Mouse (Mus musculus) lung, adult 2 months (tissue): Measurements from ENCODE around the gene Psrc1. TPM values are rescaled to one million over a fixed set of nuclear protein-coding genes. Genes with fewer than 3 reads are reported as not detected.

ENCODE experiments used
- DNase-seq: peaks from one replicate; pipeline ENCODE4 v3.0.0; 2022
- H3K4me1 ChIP-seq: fragments of 200-500 bp; 2 replicates; pipeline ENCODE4 v1.6.1; 2011; ENCODE audit warnings: low read length; ENCODE audit not compliant: control insufficient read depth, insufficient read depth
- H3K4me3 ChIP-seq: fragments of 200-500 bp; replicated peaks from 2 replicates; pipeline ENCODE3; 2011; ENCODE audit warnings: low read depth, mild to moderate bottlenecking, control low read depth, low read length; ENCODE audit errors: extremely low read depth
- CTCF ChIP-seq: fragments of 200-500 bp; IDR thresholded peaks from 2 replicates; pipeline ENCODE4 v1.5.1; 2011; ENCODE audit warnings: mild to moderate bottlenecking, low read length, control low read depth; ENCODE audit not compliant: insufficient read depth
- POLR2A ChIP-seq: fragments of 200-500 bp; IDR thresholded peaks from 2 replicates; pipeline ENCODE4 v1.6.1; 2011; ENCODE audit warnings: low read depth, mild to moderate bottlenecking, control low read depth, low read length, borderline replicate concordance; ENCODE audit errors: extremely low read depth
- WGBS: fragments of 180-500 bp; shearing (Covaris S2); methylation state at CpG from one replicate; pipeline ENCODE4 v1.1.7; 2018; 5-methylcytosine and 5-hydroxymethylcytosine counted together
- polyA plus RNA-seq: library from polyadenylated mRNA; depleted of rRNA; stranded (reverse); fragments of >200 nt; gene quantifications from 2 replicates; pipeline ENCODE4 v1.2.3, GENCODE M21; 2012

The Psrc1 gene
- polyA plus RNA-seq, 1 experiment, result 2.3 TPM

DNA sequence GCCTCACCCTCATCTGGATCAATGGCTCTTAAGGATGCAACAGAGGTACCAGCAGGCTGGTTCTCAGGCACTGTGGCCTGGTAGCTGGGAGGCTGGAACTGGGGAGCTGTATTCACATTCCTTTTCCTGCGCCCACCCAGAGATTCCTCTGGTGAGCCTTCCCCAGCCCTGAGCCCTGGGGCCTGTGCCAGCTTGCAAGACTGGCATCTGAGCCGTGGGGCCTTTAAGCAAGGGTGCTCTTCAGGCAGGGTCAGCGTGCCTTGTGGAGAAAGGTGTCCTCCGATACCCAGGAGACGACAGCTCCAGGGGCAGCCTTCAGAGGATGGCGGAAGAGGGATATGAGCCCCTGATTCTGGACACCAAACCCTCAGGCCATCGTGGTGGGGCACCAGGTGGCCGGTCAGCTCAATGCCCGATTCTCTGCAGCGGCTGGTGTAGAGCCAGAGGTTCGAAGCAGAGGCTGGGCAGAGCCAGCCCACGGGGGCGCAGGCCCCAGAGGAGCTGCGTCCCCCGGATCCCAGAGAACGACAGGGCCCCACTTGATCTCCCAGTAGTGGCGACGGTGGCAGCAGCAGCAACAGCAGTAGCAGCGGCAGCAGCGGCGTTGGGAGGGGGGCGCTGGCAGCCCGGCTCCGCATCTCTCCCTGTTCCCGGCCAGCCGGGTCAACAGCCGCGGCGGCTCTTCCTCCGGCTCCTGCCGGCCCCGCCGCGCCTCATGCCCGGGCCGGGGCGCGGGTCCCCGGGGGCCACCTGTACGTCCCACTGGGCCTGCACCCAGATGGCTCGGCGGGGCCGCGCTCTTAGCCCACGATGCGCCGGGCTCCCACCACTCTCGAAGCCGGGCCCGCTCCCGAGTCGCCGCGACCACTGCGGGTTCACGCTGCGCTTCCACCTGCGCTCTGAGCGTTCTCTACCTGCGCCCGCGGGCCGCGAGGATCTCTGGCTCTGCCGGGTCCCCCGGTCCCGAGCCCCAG is 31.5 kb downstream of the Psrc1 start, which contains the start of gene Celsr2:
Gene Celsr2, minus strand, starts transcription at position 696 of the 974 bp plus-strand sequence.
- Histone ChIP-seq H3K4me1 (peaks cover 16% of the 10 kb centered on the region), H3K4me3 (peak within 1 kb of the TSS; percentile 78)
- WGBS, result 8% methylated on average over 67 of the region's 67 CpGs
- DNase-seq, result peak; percentile 28
- no peak for TF ChIP-seq CTCF
- no peak for TF ChIP-seq POLR2A

DNA sequence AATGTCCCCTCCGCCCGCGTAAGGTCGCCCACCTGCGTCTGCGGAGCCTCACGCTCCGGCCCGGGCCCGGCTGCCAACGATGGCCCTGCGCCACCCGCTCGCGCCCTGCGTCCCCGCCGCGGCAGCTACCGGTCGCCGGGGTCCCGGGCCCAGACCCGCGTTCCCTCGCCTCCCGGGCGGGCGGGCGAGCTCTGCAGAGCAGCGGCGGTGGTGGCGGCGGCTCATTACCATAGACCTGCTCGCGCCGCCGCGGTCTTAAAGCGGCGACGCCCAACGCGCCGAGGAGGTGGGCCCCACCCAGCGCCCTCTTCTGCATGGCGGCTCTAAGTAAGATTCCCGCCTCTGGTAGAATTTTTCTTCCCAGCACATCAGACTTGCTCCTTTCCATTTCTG is 32.2 kb downstream of the Psrc1 start:
- peaks cover 16% of the 10 kb centered on the region for H3K4me1 ChIP-seq
- DNase-seq, result peak; percentile 63
- H3K4me3 ChIP-seq, result peak overlapping the region; percentile 78
- no peak for TF ChIP-seq CTCF
- TF ChIP-seq POLR2A, result no peak
- 1% methylated on average over 48 of the region's 48 CpGs for WGBS

DNA sequence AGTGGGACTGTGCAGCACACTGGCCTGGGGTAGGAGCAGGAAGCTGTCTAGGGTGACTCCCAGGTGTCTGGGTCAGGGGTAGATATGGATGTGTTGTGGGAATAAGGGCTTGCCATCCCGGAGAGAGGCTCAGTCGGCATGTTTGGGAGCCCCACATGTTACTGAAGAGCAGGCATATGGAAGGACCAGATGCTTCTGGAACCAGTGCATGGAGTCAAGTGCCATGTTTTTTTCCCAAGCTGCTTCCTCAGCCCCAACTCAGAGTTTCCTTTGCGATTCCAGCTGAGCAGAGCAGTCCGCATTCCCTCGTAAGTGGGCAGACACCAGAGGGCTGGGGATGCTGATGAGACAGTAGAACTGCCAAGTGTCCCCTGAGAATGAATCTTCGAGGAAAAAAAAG is 39.4 kb downstream of the Psrc1 start:
- H3K4me3 ChIP-seq, result no peak overlapping the region
- no peak for TF ChIP-seq POLR2A
- TF ChIP-seq CTCF, result no peak
- no peaks in the 10 kb centered on the region for H3K4me1 ChIP-seq
- no peak for DNase-seq
- WGBS, result 36% methylated on average over 6 of the region's 6 CpGs

DNA sequence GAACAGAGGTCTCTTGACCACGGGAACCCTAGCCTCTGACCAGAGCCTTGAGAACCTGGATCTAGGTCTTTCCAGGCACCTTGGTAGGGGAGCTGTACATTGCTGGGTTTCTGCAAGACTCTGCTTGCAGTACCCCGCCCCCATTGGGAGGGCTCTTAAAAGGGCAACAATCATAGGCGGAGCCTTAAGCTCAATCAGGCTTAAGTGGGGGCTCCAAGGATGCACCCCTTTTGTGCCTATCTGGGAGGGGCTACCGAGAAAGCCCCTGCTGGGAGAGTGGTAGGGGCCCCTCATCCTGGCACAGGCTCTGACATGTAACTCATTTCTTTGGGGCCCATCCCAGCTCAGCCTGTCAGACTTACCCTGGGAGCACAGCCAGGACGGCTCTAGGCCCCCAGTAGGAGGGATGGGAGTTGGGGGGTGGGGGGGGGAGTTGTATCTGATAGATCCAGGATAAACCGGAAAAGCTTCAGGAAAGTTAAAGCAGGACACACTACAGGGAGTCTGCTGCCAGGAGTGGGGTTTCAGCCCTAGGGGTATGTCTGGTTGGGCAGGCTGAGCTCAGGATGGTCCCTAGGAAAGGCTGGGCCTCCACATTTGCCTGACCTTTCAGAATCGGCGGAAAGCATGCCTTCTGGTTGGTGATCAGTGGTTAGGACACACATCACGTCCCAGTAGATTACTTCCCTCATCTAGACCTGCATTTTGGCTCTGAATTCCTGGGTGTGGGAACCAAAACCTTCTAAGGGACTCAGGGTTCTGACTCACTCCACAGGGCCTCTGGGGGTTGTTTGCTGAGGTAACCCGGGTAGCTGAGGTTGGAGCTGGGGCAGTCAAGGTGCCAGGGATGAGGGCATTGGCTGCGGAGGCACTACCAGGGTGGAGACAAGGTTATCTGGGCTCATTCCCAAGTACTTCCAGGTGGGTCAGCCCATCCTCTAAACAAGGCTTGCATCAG is 40.5 kb downstream of the Psrc1 start:
- no peak for TF ChIP-seq CTCF
- TF ChIP-seq POLR2A, result no peak
- peak; percentile 41 for DNase-seq
- no peaks in the 10 kb centered on the region for H3K4me1 ChIP-seq
- H3K4me3 ChIP-seq, result no peak overlapping the region
- WGBS, result 18% methylated on average over 11 of the region's 11 CpGs

DNA sequence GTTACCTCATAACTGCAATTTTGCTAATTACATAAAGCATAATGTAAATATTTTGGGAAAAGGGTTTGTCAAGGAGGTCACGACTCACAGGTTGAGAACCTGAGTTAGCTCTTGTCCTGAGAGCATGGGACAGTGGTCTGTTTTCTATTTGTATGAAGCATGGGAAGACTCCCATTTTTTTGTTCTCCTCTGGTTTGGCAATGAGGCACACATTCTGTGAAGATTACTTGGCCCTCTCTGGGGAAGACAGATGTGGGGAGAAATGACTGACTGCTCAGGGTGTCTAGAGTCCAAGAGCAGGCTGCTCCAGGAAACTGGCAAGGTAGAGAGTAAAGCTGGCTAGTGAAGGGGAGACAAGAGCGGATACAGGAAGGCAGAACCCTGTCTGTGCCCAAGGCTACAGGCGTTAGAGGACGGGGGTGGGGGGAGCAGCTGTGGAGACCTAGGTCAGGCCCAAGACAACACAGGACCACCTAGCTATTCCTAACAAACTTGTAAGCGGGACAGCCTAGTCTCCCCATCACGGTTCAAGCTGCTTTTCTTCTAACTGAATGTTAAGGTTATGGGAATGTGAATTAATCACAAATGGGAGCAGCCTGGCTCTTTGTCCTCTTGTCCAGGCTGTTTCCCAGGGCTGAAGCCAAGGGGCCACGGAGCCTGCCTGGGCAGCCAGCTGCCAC is 41.4 kb downstream of the Psrc1 start:
- WGBS, result 82% methylated on average over 7 of the region's 7 CpGs
- DNase-seq, result no peak
- TF ChIP-seq CTCF, result no peak
- no peak for TF ChIP-seq POLR2A
- Histone ChIP-seq H3K4me1 (no peaks in the 10 kb centered on the region), H3K4me3 (no peak overlapping the region)

DNA sequence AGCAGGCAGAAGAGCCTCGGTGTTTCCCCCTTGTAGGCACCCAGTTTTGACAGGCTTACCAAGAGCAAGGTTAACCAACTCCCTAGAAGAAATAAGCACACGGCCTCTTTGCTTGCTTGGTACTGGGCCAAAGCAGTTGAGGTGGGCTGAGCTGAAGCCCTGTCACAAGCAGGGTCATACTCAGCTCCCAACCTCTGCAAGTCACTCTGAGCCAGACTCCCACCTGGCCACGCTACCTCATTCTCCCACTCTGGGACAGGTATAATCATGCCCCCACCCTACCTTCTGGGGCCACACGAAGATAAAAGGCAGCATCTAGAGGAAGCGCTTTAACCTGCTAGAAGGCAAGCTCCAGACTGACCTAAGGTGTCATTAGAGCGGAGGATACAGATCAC is 42.0 kb downstream of the Psrc1 start:
- H3K4me3 ChIP-seq, result no peak overlapping the region
- no peak for DNase-seq

DNA sequence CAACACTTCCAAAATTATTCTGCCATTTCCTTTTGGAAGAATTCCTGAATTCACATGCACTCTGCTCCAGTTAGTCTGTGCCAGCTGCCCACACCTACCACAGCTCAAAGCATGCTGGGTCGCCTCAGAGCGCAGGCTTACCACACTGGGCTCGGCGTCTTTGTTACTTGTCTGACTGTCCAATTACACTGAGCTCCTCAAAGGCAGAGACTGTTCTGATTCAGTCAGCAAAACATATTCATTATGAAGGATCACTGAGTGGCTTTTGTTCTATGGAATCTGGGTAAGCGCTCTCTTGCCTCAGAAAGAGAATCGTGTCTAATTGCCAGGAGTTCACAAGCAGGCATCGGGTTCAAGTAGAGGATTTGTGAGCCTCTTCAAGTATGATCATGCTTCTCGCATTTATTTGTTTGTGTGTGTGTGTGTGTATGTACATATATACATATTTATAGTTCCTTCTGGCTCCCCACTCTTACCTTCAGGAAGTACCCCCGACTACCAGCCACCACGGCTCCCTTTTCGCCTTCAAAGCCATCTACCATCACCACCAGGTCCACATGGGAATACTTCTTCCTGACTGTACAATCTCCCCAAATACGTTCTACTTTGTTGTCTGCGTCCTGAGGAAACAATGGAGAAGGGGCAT is 49.0 kb downstream of the Psrc1 start:
- Histone ChIP-seq H3K4me3 (no peak overlapping the region), H3K4me1 (no peaks in the 10 kb centered on the region)
- 85% methylated on average over 13 of the region's 13 CpGs for WGBS
- DNase-seq, result no peak
- TF ChIP-seq CTCF (no peak), POLR2A (no peak)

More for the DNA sequence above, 42.0 kb downstream of the Psrc1 start:
- 91% methylated on average over 6 of the region's 6 CpGs for WGBS
- TF ChIP-seq POLR2A, result no peak
- no peak for TF ChIP-seq CTCF
- no peaks in the 10 kb centered on the region for H3K4me1 ChIP-seq

DNA sequence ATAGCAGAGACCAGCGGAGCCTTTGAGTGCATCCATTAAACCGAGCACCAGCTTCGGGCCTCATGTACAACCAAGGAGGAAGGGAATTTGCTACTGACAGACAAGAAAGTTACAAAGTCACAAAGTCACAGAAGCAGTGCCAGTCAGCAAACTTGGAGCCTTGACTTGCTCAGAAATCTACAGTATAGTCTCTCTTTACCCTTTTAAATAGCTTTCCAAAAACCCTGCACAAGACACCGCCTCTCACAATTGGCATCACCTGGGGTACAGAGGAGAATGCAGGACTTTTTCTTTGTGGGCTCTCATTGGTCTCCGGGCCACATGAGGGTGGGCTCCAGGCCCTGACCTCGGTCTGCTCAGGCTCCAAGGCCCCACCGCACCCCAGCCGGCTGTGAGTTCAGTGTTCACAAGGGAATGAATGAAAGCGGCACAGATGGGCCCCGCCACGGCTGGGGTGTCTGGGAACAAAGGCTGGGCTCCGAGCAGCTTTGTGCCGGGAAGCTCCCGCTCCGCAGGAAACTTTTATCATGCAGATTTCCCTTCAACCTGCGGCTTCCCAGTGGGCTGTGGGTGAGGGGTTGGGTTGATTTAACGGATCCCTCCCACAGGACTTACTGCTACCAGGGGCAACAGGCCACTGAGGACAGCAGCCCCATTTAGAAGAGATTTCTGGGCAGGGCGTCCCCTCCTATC is 49.7 kb downstream of the Psrc1 start:
- WGBS, result 78% methylated on average over 18 of the region's 18 CpGs
- no peak for DNase-seq
- Histone ChIP-seq H3K4me3 (no peak overlapping the region), H3K4me1 (no peaks in the 10 kb centered on the region)
- no peak for TF ChIP-seq CTCF
- TF ChIP-seq POLR2A, result no peak
